Mouse (Mus musculus) heart, adult 8-10 months (tissue): ENCODE data around the gene Slc6a4. TPM values are rescaled to one million over a fixed set of nuclear protein-coding genes. Genes with fewer than 3 reads are reported as not detected.

ENCODE experiments used
- DNase-seq: peaks from one replicate; pipeline ENCODE4 v3.0.0; 2022; ENCODE audit warnings: low spot score
- total RNA-seq, 4 experiments: library from RNA; stranded (reverse); gene quantifications; 2 replicates each; pipeline ENCODE4 v1.2.4; 2022

Slc6a4 gene
- total RNA-seq: under 1 TPM; 0.57 to 0.75 (median 0.59) TPM

- DNase-seq: no peak
Measured at GRCm38 (mm10) chr11:76997916-76998704, at the start of gene Slc6a4. TSS of gene Slc6a4 (plus strand) at chr11:76998603.

DNA sequence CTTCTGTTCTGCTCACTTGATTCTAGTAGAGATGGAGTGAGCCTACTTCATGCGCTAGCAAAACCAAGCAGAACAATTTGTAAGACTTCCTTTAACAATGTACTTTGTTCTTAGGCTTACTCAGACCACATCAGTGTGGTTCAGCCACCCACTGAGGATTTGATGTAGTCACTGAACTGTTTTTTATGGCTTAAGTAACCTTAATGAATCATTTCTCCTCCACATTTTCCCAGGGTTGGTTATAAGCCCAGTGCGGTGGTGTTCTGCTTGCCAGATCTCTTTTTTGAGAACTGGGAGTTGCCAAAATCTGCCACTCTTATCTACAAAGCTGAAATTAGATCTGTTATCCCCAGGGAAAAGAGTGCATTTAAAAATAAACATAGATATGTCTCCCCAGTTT is 44.9 kb upstream of the Slc6a4 start:
- peak; percentile 35 for DNase-seq

GRCm38 (mm10) chr11:76965703-76966102 is 32.7 kb upstream of the Slc6a4 start:
- DNase-seq: no peak

DNA sequence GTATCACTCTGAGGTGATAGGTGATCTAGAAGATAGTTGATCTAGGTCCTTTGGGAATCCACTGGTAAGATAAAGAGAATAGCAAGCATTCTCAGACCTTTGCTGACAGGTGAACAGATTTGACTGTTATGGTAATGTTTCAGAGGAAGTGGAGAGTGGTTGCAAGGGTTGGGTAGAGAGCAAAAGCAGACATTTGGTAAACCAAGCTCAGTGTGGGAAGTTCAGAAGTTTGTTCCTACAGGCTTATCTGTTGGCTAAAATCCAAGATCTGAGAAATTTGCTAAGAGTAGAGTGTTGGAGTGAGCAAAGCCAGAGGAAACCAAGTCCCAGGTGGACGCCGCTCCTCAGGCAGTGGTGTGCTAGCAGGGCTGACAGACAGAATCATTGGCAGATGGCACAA is 28.1 kb upstream of the Slc6a4 start:
- no peak for DNase-seq

- no peak for DNase-seq
Measured at GRCm38 (mm10) chr11:76974680-76975319, 23.6 kb upstream of the Slc6a4 start.

GRCm38 (mm10) chr11:76981570-76982141 is 16.7 kb upstream of the Slc6a4 start:
- DNase-seq: no peak

DNA sequence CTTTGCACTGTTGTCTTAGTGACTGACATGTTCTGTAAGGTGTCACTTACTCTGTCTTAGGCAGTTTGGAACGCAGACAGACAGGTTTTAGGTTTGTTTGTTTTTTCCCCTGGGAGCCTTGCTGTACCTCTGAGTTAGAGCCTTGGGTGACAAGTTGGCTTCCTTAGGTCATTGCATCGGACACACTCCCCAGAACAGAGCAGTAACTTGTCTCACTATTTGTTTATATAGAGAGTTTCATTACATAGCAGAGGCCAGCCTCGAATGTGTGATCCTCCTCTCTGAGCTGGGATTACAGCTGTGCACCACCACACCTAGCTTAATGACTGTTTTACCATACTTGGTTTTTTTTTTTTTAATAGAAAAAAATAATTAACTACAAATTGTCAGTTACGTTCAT is 16.0 kb upstream of the Slc6a4 start:
- DNase-seq: no peak

- no peak for DNase-seq
Measured at GRCm38 (mm10) chr11:76983641-76984040, 14.8 kb upstream of the Slc6a4 start.

- no peak for DNase-seq
Measured at GRCm38 (mm10) chr11:76984173-76984572, 14.2 kb upstream of the Slc6a4 start.

DNA sequence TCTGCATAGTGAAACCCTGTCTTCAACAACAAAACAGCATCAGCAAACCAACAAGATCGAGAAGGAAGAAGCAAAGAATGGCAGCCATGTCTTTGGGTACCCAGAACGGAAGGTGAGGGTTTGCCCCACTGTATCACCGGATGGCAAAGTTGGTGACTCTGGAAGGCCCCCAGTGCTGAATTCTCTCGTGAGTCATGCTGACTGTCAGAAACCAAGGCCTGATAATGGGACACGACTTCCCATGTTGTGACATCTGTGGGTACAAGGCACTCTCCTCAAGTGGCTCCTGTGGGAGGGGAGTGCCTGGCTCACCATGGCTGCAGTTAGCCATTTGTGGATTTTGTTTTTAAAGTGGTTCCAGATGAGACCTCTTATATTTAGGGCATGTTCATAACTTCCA is 7.6 kb upstream of the Slc6a4 start:
- DNase-seq: no peak

DNA sequence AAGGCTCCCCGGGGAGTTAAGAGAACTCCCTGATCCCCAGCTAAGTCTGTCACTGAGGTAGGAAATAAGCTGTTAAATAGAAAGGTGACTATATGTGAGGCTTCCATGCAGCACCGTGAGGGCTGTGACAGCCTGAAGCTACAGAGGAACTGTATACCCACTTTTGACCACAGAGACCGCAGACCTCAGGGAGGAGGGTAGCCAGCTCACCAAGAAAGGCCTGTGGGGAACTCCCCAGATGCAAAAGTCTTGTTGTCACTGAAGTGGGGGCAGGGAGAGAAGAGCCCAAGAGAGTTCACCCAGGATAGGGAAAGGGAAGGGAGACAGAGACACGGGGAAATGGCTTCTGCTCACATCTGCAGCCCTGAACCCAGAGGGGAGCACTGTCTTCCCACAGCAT is 5.5 kb upstream of the Slc6a4 start:
- DNase-seq: no peak

GRCm38 (mm10) chr11:76995966-76996672 is 2.3 kb upstream of the Slc6a4 start:
- DNase-seq: no peak

GRCm38 (mm10) chr11:76997305-76997704 is 1.1 kb upstream of the Slc6a4 start:
- DNase-seq: peak; percentile 39

DNA sequence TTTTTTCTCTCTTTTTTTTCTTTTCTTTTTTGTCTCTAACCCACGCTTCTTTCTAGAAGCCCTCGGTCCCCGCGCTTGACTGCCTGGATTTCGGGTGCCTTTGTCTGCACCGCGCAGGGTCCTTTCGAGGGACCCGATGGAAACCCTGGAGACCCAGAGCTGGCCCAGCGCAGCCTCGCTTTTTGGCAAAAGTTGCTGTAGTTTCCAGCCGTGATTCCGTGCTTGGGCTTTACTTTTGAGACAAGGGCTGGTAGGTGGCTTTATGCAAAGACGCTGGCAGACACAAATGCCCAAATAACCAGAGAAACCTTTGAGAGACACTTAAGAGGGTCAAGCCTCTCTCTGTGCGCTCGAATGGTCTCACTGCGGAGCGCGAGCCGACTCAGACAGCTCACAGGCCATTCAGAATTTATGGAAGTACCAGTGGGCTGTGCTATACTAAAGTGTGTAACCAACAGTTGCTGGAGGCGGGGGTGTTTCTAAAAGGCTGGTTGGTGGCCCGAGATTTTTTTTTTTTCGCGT is 363 bp downstream of the Slc6a4 start:
- no peak for DNase-seq

DNA sequence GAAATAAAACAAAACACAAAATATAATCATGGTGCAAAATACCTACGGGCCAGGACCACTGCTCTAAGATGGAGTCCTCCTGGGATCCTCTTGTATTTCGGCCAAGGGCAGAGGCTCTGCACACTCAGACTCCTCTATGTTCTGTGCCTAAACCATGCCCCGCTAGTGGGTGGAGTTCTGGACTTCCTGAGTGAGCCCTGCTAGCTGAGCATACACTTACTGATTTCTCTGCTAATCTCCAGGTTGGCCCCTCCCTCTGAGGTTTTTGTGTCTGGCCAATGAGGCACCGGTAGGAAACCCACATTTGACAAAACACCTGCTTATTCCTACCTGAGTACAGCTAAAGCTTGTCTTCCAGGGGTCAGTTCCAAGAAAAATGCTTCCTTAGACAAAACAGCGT is 2.3 kb downstream of the Slc6a4 start:
- no peak for DNase-seq

GRCm38 (mm10) chr11:77002361-77002760 is 4.0 kb downstream of the Slc6a4 start:
- DNase-seq: no peak

- no peak for DNase-seq
Measured at GRCm38 (mm10) chr11:77005881-77006280, 7.5 kb downstream of the Slc6a4 start.

GRCm38 (mm10) chr11:77006616-77007015 is 8.2 kb downstream of the Slc6a4 start:
- DNase-seq: no peak

DNA sequence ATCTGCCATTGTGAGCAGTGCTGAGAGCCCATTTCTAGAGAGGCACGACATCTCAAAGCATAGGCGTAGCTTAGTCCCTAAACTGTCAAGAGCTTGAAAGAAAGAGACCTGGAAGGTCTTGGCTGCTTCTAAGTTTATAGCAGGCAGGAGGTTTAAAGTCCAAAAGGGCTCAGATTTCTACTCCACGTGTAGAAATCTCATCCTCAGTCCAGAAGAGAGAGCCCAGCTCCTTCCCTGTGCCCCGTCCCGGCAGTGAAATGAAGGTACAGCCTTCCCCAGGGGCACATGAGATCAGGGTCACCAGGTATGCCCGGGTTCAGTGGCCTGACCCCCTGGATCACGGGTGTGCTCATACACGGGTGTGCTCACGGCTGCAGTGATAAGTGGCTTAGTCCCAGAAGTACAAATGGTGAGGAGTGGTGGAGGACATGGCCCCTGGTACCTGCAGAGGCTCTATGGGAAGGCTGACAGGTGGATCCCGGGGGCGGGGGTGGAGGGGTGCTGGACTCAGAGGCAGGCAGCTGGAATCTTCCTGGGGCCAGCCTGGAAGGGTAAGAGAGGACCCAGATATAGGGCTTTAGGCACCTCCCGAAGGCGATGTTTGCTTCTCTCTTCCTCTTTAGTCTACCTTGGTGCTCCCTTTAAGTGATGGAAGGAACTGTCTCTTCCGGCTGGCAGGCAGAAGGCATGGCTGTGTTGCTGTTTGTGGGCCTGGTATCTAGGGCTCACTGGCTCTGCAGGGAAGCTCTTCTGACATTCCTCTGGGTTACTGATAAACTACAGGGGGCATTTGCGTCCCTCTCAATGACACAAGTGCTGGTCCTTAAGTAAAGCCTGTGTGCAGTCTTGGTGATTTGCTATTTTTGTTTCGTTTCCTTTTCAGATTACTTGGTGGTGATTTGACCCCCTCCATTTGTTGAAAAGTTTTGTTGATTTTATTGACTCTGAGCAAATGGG is 10.9 kb downstream of the Slc6a4 start:
- DNase-seq: no peak

- no peak for DNase-seq
Measured at GRCm38 (mm10) chr11:77010762-77011475, 12.5 kb downstream of the Slc6a4 start.
